Mouse (Mus musculus) layer of hippocampus, adult 6 months (tissue): Measurements from ENCODE around the gene Crxos. TPM values are rescaled to one million over a fixed set of nuclear protein-coding genes. Genes with fewer than 3 reads are reported as not detected.

Experiments used
- long read RNA-seq, 2 experiments: library from polyadenylated mRNA; unstranded; transcript quantifications; one replicate each; pipeline ENCODE4 v2.0.0; 2019 to 2020
- polyA plus RNA-seq: library from polyadenylated mRNA; unstranded; fragments of <200 nt; fragmentation: Nextera tagmentation; gene quantifications from 2 replicates; pipeline ENCODE4 v1.2.3, GENCODE M21; 2021

The Crxos gene
- polyA plus RNA-seq, result not detected in 2 replicates
- long read RNA-seq, experiment 1, result 0 reads
- long read RNA-seq, experiment 2, result 0 reads

DNA sequence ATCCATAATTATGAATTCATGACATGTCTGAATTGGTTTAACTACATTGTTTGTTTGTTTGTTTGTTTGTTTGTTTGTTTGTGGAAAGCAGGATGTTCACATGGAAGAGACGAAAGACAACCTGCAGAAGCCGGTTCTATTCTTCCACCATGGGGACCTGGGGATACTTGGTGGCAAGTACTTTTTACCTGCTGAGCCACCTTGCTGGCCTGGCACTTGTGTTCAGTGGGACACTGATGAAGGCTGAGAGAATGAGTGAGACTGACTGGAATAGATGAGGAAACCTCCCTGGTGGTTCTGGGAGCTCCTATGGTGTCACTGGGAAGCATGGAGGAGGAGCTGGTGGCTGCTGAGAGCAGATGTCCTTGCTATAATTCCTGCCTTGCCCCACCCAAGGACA, at the start of gene Crxos:
TSS of gene Crxos (plus strand) at position 301 of the 400 bp plus-strand sequence.

DNA sequence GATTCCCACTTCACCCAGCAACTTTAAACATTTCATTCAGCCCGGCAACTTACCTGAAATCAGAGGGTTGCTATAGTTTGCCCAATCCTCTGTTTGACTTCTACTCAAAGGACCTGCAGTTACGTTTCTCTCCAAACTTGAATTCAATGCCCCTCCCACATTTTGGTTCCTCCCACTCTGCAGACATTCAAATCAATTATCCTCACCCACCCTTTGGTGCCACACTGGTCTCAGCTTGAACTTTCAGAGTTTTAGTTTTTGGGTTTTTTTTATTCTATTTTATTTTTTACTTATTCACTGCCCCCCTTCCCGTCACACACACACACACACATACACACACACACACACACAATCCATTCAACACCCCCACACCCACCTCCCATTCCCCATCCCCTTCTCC, 42.8 kb upstream of the Crxos start, which contains the start of gene Obox6:
TSS of gene Obox6 (minus strand) at position 101 of the 400 bp plus-strand sequence.

DNA sequence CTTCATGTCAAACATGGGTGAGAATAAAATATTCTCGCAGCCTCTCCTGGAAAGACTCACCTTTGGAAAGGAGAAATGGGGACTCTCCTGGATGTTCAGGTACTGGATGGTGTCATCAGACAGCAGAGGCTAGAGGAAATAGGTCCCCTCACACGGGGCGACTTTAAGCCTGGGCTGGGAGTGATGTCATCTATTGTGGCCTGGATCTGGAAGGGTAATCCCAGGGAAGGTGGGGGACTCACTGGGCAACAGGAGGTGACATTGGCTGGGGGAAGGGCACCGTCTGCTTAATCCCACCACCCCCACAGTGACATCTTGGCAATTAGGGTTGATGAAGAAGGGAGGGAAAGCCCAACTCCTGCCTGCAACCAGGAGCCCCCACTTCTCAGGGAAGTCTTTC, 2.7 kb upstream of the Crxos start, which contains the start of gene Crx:
TSS of gene Crx (minus strand) at position 213 of the 400 bp plus-strand sequence.

DNA sequence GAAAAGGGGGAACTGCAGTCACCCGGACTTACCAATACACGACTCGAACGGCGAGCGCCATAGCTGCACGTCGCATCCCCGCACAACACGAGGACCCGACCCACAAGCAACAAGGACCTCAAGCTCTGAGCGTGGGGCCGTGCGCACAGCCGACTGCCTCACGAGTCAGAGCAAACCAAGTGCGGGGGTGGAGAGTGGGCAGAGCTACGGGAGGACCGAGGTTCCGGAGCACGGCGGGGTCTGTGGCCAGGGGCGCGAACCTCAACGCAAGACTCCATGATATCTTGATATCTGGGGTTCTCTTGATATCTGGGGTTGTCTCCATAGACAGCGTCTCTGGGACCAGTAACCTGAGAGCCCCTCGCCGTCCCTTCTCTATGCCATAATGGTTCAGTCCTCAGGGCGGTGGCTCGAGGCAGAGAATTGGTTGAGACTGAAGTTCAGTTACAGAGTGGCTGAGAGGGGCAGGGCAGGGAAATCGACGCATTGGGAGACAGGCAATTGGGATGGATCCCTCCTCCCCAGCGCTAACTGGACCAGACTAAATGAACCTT, 39.9 kb downstream of the Crxos start, which contains the start of gene Selenow:
TSS of gene Selenow (minus strand) at position 183 of the 554 bp plus-strand sequence.

DNA sequence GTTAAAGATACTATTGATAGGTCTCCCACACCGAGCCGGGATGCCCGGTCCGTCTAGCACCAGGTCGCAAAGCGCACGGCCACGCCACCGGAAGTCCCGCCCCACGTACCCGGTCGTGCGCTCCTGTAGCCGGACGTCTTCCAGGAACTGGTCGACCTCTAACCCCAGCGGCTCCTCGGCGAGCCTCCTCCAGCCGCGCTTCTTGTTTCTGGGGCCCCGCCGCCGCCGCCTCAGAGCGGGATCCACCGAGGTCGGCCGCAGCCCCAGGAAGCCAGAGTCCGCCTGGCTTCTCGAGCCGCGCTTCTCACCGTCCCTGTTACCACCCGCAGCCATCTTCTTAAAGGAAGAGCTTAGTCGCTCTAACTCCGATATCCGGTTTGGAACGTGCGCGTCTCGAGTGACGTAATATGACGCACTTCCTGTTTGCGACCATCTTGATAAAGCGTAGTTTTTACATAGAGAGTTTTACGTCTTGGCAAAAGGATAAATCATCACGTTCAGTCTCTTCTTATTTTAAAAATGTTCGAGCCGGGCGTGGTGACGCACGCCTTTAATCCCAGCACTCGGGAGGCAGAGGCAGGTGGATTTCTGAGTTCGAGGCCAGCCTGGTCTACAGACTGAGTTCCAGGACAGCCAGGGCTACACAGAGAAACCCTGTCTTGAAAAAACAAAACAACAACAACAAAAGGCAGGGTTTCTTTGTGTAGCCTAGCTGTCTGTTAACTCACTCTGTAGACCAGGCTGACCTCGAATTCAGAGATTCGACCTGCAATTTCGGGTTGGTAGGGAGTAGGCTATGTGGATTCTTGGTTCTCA, 63.5 kb downstream of the Crxos start, which contains the start of gene Nop53:
TSS of gene Nop53 (minus strand) at position 354 of the 816 bp plus-strand sequence.

Other genes starting within 250 kb of the Crxos start
- gene Obox3, start 242.7 kb upstream of the Crxos start, polyA plus RNA-seq, result not detected in 2 replicates
- gene Obox5, start 132.5 kb upstream of the Crxos start, polyA plus RNA-seq, result not detected in 2 replicates
- not detected in 2 replicates for gene Obox6, start 42.9 kb upstream of the Crxos start, polyA plus RNA-seq
- gene Crx, start 2.6 kb upstream of the Crxos start, polyA plus RNA-seq, result not detected in 2 replicates
- gene Selenow, start 39.8 kb downstream of the Crxos start, polyA plus RNA-seq, result 2,708 and 2,980 TPM in 2 replicates
- gene Nop53, start 63.5 kb downstream of the Crxos start, polyA plus RNA-seq, result 179 and 201 TPM in 2 replicates
- 1.9 and 2.9 TPM in 2 replicates for gene Ehd2, start 85.0 kb downstream of the Crxos start, polyA plus RNA-seq
- gene Bicra, start 165.3 kb downstream of the Crxos start, polyA plus RNA-seq, result 5.3 and 6.6 TPM in 2 replicates
- gene Zfp541, start 179.2 kb downstream of the Crxos start, polyA plus RNA-seq, result 0.05 and 0.08 TPM in 2 replicates
- 362 and 371 TPM in 2 replicates for gene Napa, start 215.8 kb downstream of the Crxos start, polyA plus RNA-seq
- gene Kptn, start 237.3 kb downstream of the Crxos start, polyA plus RNA-seq, result 21.4 and 21.8 TPM in 2 replicates
- gene Slc8a2, start 247.2 kb downstream of the Crxos start, polyA plus RNA-seq, result 26.5 and 27.3 TPM in 2 replicates